Mouse (Mus musculus) layer of hippocampus, adult 9-10 months (tissue): Measurements from ENCODE around the gene Krt34.

Source experiments
- DNase-seq: peaks from one replicate; pipeline ENCODE4 v3.0.0; 2022; ENCODE audit warnings: low spot score

Krt34 gene

DNA sequence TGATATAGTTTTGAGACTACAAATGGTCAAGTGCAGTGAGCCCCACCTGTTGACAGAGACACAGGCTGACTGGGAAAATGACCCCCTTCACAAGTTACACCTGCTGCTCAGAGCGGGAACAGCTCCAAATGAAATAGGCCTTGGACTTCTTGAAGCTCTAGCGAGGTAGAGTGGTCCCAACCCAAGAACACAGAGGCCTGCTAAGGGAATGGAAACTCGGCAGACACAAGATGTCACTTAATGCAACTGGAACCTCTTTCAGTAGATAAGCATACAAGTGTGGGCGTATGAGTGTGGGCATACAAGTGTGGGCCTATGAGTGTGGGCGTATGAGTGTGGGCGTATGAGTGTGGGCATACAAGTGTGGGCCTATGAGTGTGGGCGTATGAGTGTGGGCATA, 42.3 kb downstream of the Krt34 start:
- DNase-seq, result no peak

DNA sequence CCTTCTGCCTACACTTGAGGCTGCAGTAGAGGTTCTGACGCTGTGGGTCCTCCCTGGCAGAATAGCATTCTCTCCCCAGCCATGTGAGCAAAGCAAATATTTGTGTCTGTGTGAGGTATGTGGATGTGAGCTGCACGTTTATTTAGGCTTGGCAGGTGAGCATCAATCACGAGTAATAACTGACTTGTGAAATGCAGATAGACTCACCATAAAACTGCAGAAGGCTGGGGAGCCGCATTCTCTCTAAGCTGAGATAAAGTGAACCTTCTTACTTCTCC, 47.0 kb downstream of the Krt34 start:
- DNase-seq, result no peak

GRCm38 (mm10) chr11:99993620-99994383, 47.6 kb downstream of the Krt34 start, which contains the start of gene Krtap17-1:
TSS of gene Krtap17-1 (minus strand) at chr11:99993994.
- no peak for DNase-seq

DNA sequence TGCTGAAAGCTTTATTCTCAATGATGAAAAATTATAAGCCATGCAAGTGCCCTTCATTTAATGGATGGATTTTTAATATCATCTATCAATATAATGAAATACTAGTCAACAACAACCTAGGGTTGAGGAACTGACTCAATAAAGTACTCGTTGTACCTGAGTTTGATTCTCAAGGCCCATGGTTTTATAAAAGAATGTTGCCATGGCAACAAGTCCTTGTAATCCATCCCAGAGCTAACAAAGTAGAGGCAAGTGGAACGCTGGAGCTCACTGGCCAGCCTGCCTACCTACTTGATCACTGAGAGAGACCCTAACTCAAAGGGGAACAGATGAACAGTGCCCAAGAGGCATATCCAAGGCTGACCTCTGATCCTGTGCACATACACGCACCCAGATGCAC, 50.8 kb downstream of the Krt34 start:
- no peak for DNase-seq

GRCm38 (mm10) chr11:99989881-99990405, 51.4 kb downstream of the Krt34 start:
- DNase-seq, result no peak

DNA sequence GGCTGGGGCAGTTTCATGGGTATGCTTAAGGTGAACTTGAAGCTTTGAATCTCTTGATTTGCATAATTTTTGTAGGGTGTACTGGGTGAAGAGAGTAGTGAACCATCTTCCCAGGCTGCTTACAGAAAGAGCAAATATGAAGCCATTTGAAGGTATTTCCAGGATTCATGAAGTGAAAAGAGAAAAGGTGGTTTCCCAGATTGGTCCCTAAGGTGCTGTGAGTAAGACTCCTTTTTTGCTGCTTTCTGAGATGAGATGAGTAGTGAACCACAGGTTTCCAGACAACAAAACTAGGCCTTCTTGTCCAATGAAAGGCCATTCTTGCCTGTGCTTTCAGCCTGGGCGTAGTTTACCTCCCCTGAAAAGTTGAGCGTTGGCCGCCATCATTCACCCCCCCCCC, 52.8 kb downstream of the Krt34 start:
- DNase-seq, result no peak
